Mouse (Mus musculus) liver, embryonic 14.5 days (tissue): ENCODE data around the gene Pld6.

Source experiments
- CTCF ChIP-seq: IDR thresholded peaks from 2 replicates; pipeline ENCODE4 v1.5.1; 2016; ENCODE audit warnings: antibody characterized with exemption, low read depth, control low read depth
- EP300 ChIP-seq: IDR thresholded peaks from 2 replicates; pipeline ENCODE4 v1.6.1; 2016; ENCODE audit warnings: antibody characterized with exemption, low read depth

- TF ChIP-seq CTCF = no peak
- TF ChIP-seq EP300 = no peak
Measured at GRCm38 (mm10) chr11:59758191-59758985, 29.1 kb downstream of the Pld6 start.
